Comparison of ENCODE assay signal across 9 mouse cellular contexts in genomic region chr2:125765029-125765428, GRCm38 (mm10). TPM values are rescaled to one million over a fixed set of nuclear protein-coding genes. Genes with fewer than 3 reads are reported as not detected.
DNase-seq lines count a peak whose midpoint lies in the region; ATAC-seq and TF ChIP-seq lines count a peak whose summit lies in the region.
"Had no signal": no experiment of that assay in that cellular context is flagged by ENCODE, and none has a peak within 500 bp of the region (broad histone marks: within the 10 kb centered on the region; RNA-seq: fewer than 3 reads in every experiment).

No protein-coding gene starts in this region.

- peak; percentile 7 to 21 for DNase-seq in heart, postnatal 14 days
- no peak for DNase-seq in heart, adult 11 months
- peak; percentile 49 for DNase-seq in 3T3-L1 (ENCODE audit: low read depth, low spot score)
- DNase-seq in lung, embryonic 14.5 days: peak; percentile 28
- DNase-seq in right cerebral cortex, adult 18-20 months: no peak
- no peak for DNase-seq in left cerebral cortex, postnatal 10 days (ENCODE audit: extremely low spot score in 1 of 2, low spot score in 2 of 2)

- H3ac ChIP-seq in C2C12 (ENCODE audit: control insufficient read depth, insufficient read length, low read depth): no peak overlapping the region

- H3K4me2 ChIP-seq in lung, embryonic 14.5 days: no peak overlapping the region
- H3K4me2 ChIP-seq: embryonic facial prominence, embryonic 15.5 days; stomach, embryonic 15.5 days had no signal

- no peak overlapping the region for H3K9ac ChIP-seq in lung, embryonic 14.5 days
- H3K9ac ChIP-seq: embryonic facial prominence, embryonic 15.5 days; stomach, embryonic 15.5 days had no signal

- H3K4me1 ChIP-seq in lung, embryonic 14.5 days (ENCODE audit: insufficient read depth): no peaks in the 10 kb centered on the region
- H3K4me1 ChIP-seq: embryonic facial prominence, embryonic 15.5 days; stomach, embryonic 15.5 days had no signal

- H3K9me3 ChIP-seq in lung, embryonic 14.5 days (ENCODE audit: low read depth, low read length): no peaks in the 10 kb centered on the region
- H3K9me3 ChIP-seq: embryonic facial prominence, embryonic 15.5 days; stomach, embryonic 15.5 days had no signal

- H3K79me3 ChIP-seq in C2C12 (ENCODE audit: low read depth): no peaks in the 10 kb centered on the region

- no peak overlapping the region for H3K27ac ChIP-seq in lung, embryonic 14.5 days (ENCODE audit: low read depth)
- H3K27ac ChIP-seq: embryonic facial prominence, embryonic 15.5 days; stomach, embryonic 15.5 days had no signal

- ATAC-seq in lung, embryonic 14.5 days (ENCODE audit: insufficient read depth): no peak

- no peak overlapping the region for H3K4me3 ChIP-seq in C2C12 (ENCODE audit: insufficient read depth, poor library complexity, severe bottlenecking)
- no peak overlapping the region for H3K4me3 ChIP-seq in lung, embryonic 14.5 days (ENCODE audit: low read depth, low read length)
- H3K4me3 ChIP-seq: embryonic facial prominence, embryonic 15.5 days; stomach, embryonic 15.5 days had no signal

- H3K36me3 ChIP-seq in C2C12 (ENCODE audit: control insufficient read depth, insufficient read depth): peaks cover 49% of the 10 kb centered on the region
- peaks cover 77% of the 10 kb centered on the region for H3K36me3 ChIP-seq in lung, embryonic 14.5 days (ENCODE audit: insufficient read depth)

- 90% methylated on average over 3 of the region's 3 CpGs for WGBS in lung, embryonic 14.5 days

- intact Hi-C loops in heart, postnatal 14 days (cut with DNase I): loop anchor here (5.0 kb wide), 1 partner anchor 62 kb away; no protein-coding TSS in a partner anchor
- intact Hi-C loops in left cerebral cortex, postnatal 10 days (cut with DNase I): no loop called here

- peaks cover under 1% of the 10 kb centered on the region for H3K79me2 ChIP-seq in C2C12 (ENCODE audit: control insufficient read depth, insufficient read depth)

- peak; percentile 57 for TF ChIP-seq CTCF in C2C12 (IDR thresholded peaks at IDR 0.05; ENCODE audit: control insufficient read depth, insufficient read depth, insufficient read length)
- peak; percentile 60 for TF ChIP-seq CTCF in lung, embryonic 14.5 days (IDR thresholded peaks at IDR 0.05; ENCODE audit: low read depth)

- H3K27me3 ChIP-seq in C2C12 (ENCODE audit: control insufficient read depth, insufficient read depth, insufficient read length): no peaks in the 10 kb centered on the region
- H3K27me3 ChIP-seq in lung, embryonic 14.5 days (ENCODE audit: insufficient read depth, low read length): no peaks in the 10 kb centered on the region
- H3K27me3 ChIP-seq: embryonic facial prominence, embryonic 15.5 days; stomach, embryonic 15.5 days had no signal

TF ChIP-seq in C2C12, 6 proteins besides CTCF, POLR2A, EP300 and RAD21:
- TF ChIP-seq USF1 (IDR thresholded peaks at IDR 0.05; ENCODE audit: low read depth) (no peak), MYOD1 (IDR thresholded peaks at IDR 0.05; ENCODE audit: control insufficient read depth, insufficient read length, low read depth) (no peak), MAX (IDR thresholded peaks at IDR 0.05) (no peak), MYOG (IDR thresholded peaks at IDR 0.05; ENCODE audit: control insufficient read depth, extremely low read depth, insufficient read length) (no peak), CEBPB (IDR thresholded peaks at IDR 0.05; ENCODE audit: low read depth) (no peak), FOSL1 (IDR thresholded peaks at IDR 0.05; ENCODE audit: insufficient read depth, low read length, poor library complexity, severe bottlenecking) (no peak)

RNA-seq across cellular contexts. Expression of gene Secisbp2l, which starts 17.6 kb away (rescaled TPM):
- 10 to 100 TPM; 30.3 to 32.8 TPM for total RNA-seq in heart, postnatal 14 days (2021)
- polyA plus RNA-seq in C2C12 (2012; fragmentation: generic; extraction: Trizol): 5.7 TPM
- polyA plus RNA-seq in lung, embryonic 14.5 days (2014; fragmentation: Nextera tagmentation; extraction: Ambion mirVana): 22.4 and 22.6 TPM in 2 replicates
- total RNA-seq in left cerebral cortex, postnatal 10 days (2021): 10 to 100 TPM; 88.1 to 89.4 TPM

RNA-seq across cellular contexts. Expression of gene Shc4, which starts 41.1 kb away (rescaled TPM):
- under 1 TPM; 0.34 to 0.72 TPM for total RNA-seq in heart, postnatal 14 days (2021)
- polyA plus RNA-seq in C2C12 (2012; fragmentation: generic; extraction: Trizol): 0.34 TPM
- 1.1 TPM in 2 replicates for polyA plus RNA-seq in lung, embryonic 14.5 days (2014; fragmentation: Nextera tagmentation; extraction: Ambion mirVana)
- 1 to 10 TPM; 5.2 to 5.8 TPM for total RNA-seq in left cerebral cortex, postnatal 10 days (2021)

Comparison
In these comparisons a context has a peak if more than half of its experiments do, and no peak if none do; other contexts are left out.
1. DNase-seq: peak in heart, postnatal 14 days (2 of 2), 3T3-L1 (single experiment) and lung, embryonic 14.5 days (single experiment); none in heart, adult 11 months (single experiment), right cerebral cortex, adult 18-20 months (single experiment) and left cerebral cortex, postnatal 10 days (0 of 2).